Mouse (Mus musculus) hindbrain, embryonic 14.5 days (tissue): ENCODE data around the gene Ndufb4. TPM values are rescaled to one million over a fixed set of nuclear protein-coding genes. Genes with fewer than 3 reads are reported as not detected.
A peak's percentile ranks its signal among the peaks of the same experiment; 100 is the strongest.

Experiments
- ATAC-seq: fragments of 200-750 bp; cut with Nextera tagmentation; 2 replicates; pipeline ENCODE4 v1.8.0; 2017; ENCODE audit warnings: moderate number of reproducible peaks, mild to moderate bottlenecking, moderate TSS enrichment, moderate library complexity; ENCODE audit not compliant: low FRiP score
- DNase-seq: peaks from one replicate; pipeline ENCODE4 v3.0.0-alpha.2; 2015; ENCODE audit warnings: low spot score
- H3K27ac ChIP-seq: fragments of 300-500 bp; sonication (generic); 2 replicates; pipeline ENCODE4 v1.5.1; 2014; ENCODE audit warnings: mild to moderate bottlenecking, moderate library complexity
- H3K27me3 ChIP-seq: fragments of 300-500 bp; sonication (generic); 2 replicates; pipeline ENCODE4 v1.6.1; 2014; ENCODE audit warnings: mild to moderate bottlenecking, low read length, mixed read lengths; ENCODE audit not compliant: control insufficient read depth, insufficient read depth
- H3K36me3 ChIP-seq: fragments of 300-500 bp; sonication (generic); replicated peaks from 2 replicates; pipeline ENCODE4 v1.6.1; 2014; ENCODE audit not compliant: control insufficient read depth, insufficient read depth
- H3K4me1 ChIP-seq: fragments of 300-500 bp; sonication (generic); replicated peaks from 2 replicates; pipeline ENCODE4 v1.6.1; 2014; ENCODE audit warnings: antibody characterized with exemption, low read length, mixed read lengths; ENCODE audit not compliant: control insufficient read depth, insufficient read depth
- H3K4me2 ChIP-seq: fragments of 300-500 bp; sonication (generic); replicated peaks from 2 replicates; pipeline ENCODE4 v1.6.1; 2014; ENCODE audit warnings: mild to moderate bottlenecking, moderate library complexity
- H3K4me3 ChIP-seq: fragments of 300-500 bp; sonication (generic); replicated peaks from 2 replicates; pipeline ENCODE4 v1.5.1; 2014; ENCODE audit warnings: mild to moderate bottlenecking, low read length
- H3K9ac ChIP-seq: fragments of 300-500 bp; sonication (generic); 2 replicates; pipeline ENCODE4 v1.6.1; 2014
- H3K9me3 ChIP-seq: fragments of 300-500 bp; sonication (generic); 2 replicates; pipeline ENCODE4 v1.6.1; 2016; ENCODE audit warnings: low read length; ENCODE audit not compliant: control insufficient read depth
- WGBS: fragments of 180-500 bp; shearing (Covaris S2); extraction: QIAGEN DNeasy Blood & Tissue Kit; methylation state at CpG from one replicate; pipeline ENCODE4 v1.1.7; 2014; 5-methylcytosine and 5-hydroxymethylcytosine counted together
- polyA plus RNA-seq: library from polyadenylated mRNA; unstranded; fragments of >200 nt; fragmentation: Nextera tagmentation; extraction: Ambion mirVana; gene quantifications from 2 replicates; pipeline ENCODE4 v1.2.1, GENCODE M21; 2014

The Ndufb4 gene
- polyA plus RNA-seq, 1 experiment from 2014 or later, result 69.9 TPM

DNA sequence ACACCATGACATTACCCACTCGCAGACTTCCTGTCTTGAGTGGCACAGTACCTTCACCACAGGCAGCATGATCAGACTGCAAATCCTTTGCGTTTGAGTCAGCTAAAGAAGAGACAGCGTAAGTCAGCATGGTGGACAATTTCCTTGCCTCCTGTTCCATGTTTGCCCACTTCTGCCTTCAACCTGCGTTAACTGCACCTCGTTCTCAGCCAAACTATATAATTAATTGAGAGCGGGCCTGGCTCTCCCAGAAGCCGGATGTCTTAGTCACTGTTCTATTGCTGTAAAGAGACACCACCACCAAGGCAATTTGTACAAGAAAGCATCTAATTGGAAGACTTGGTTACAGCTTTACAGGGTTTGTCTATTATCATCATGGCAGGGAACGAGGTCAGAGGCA, 26.6 kb upstream of the Ndufb4 start:
- WGBS, result 79% methylated on average over 8 of the region's 8 CpGs
- Histone ChIP-seq H3K27me3 (no peaks in the 10 kb centered on the region), H3K9ac (no peak overlapping the region), H3K4me1 (peaks cover 31% of the 10 kb centered on the region), H3K4me2 (no peak overlapping the region), H3K36me3 (no peaks in the 10 kb centered on the region), H3K9me3 (no peaks in the 10 kb centered on the region), H3K4me3 (no peak overlapping the region), H3K27ac (no peak overlapping the region)
- no peak for DNase-seq
- ATAC-seq, result no peak

DNA sequence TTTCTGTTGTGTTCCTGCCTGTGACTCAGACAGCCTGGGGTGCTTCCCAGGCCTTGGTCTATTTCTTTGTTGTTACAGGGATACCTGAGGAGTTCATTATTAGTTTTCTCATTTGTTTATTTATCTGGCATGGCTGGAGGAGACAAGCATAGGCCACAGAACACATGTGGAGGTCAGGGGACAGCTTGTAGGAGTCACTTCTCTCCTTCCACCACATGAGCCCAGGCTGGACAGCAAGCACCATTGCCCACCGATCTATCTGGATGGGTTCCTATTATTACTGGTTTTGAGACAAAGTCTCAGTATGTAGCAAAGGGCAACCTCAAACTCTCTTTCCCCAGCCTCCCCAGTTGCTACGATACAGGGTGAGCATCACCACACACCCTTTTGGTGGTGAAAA, 26.0 kb upstream of the Ndufb4 start:
- 71% methylated on average over 2 of the region's 2 CpGs for WGBS
- ATAC-seq, result no peak

DNA sequence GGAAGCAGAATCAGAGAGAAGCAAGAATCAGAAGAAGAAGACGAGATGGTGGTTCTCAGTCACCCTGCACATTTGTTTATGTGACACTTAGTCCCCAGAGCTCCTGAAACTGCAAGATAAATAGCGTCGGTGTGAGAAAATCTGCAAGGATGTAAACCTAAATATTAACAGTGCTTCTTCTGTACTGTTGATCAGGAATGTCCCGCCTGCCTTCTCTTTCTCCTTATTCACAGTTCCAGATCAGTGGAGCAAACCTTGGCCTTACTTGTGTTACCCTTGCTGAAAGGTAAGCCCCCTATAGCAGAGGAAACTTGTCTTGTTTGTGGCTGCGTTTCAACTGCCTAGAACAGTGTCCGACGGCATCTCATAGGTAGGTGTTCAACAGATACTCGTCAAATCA, 23.3 kb upstream of the Ndufb4 start:
- Histone ChIP-seq H3K4me3 (no peak overlapping the region), H3K36me3 (no peaks in the 10 kb centered on the region), H3K4me2 (no peak overlapping the region), H3K27me3 (no peaks in the 10 kb centered on the region), H3K4me1 (peaks cover 16% of the 10 kb centered on the region), H3K9ac (no peak overlapping the region), H3K27ac (no peak overlapping the region), H3K9me3 (0 out of 2 replicates have a peak, but pooled peaks cover 5% of the 10 kb centered on the region)
- DNase-seq (no peak), ATAC-seq (no peak)
- 82% methylated on average over 8 of the region's 8 CpGs for WGBS

More for the DNA sequence above, 26.0 kb upstream of the Ndufb4 start:
- Histone ChIP-seq H3K4me3 (no peak overlapping the region), H3K27ac (no peak overlapping the region), H3K4me2 (no peak overlapping the region), H3K36me3 (no peaks in the 10 kb centered on the region), H3K9ac (no peak overlapping the region), H3K27me3 (no peaks in the 10 kb centered on the region), H3K4me1 (peaks cover 31% of the 10 kb centered on the region), H3K9me3 (0 out of 2 replicates have a peak, but pooled peaks cover under 1% of the 10 kb centered on the region)
- no peak for DNase-seq

DNA sequence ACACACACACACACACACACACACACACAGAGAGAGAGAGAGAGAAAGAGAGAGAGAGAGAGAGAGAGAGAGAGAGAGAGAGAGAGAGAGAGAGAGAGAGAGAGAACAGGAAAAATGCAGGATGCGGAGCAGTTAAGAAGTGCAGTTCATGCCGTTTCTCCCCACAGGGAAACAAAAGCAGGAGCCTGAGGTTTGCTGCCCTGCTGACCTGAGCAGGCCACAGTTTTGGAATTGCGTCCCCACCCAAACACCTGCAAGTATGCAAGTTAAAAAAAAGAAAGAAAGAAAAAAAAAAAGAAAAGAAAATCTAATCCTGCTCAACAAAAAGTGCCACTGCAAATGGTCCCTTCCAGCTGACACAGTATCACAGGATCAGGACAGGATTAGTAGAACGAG, 22.4 kb upstream of the Ndufb4 start:
- H3K9me3 ChIP-seq, result 0 out of 2 replicates have a peak, but pooled peaks cover 5% of the 10 kb centered on the region

DNA sequence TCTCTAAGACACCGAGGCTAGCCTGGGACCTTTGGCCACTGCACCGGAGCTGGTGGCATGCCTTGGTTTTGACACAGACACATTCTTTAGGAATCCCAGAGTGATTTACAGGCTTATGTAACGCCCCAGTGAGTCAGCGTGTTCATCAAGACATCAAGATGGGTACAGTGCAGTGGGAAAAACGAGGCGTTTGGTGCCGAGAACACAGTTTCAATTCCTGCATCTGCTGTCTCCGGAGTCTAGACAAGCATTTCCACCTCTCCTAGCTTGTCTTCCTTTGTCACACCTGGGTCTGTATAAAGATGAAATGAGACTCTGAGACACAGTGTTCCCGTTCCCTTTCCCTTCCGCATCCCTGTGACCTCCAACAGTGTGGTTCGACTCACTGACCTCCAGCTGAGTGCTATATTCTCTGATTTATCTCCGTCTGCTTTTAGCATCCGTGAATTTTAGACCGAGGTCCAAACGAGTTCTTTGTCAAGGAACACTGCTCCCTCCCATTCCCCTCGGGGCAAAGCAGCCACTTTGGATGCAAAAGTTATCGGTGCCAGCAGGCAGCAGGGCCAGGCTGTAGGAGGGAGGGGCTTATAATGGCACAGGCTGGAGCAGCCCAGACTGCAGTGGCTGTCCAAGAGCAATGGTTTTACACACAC, 21.9 kb upstream of the Ndufb4 start:
- DNase-seq, result no peak
- ATAC-seq, result peak; percentile 84
- H3K27me3 ChIP-seq, result no peaks in the 10 kb centered on the region
- H3K4me1 ChIP-seq, result peaks cover 8% of the 10 kb centered on the region
- no peak overlapping the region for H3K4me3 ChIP-seq
- H3K36me3 ChIP-seq, result no peaks in the 10 kb centered on the region
- H3K9me3 ChIP-seq, result 0 out of 2 replicates have a peak, but pooled peaks cover 5% of the 10 kb centered on the region
- H3K4me2 ChIP-seq, result peak overlapping the region; percentile 17; the same call in 1 of the 2 replicates
- H3K27ac ChIP-seq, result 0 out of 2 replicates have a peak overlapping the region, but pooled peaks have one; percentile 3
- WGBS, result 35% methylated on average over 17 of the region's 17 CpGs
- H3K9ac ChIP-seq, result no peak overlapping the region; the same call in 1 of the 2 replicates

More for the DNA sequence above, 22.4 kb upstream of the Ndufb4 start:
- ATAC-seq (no peak; the same call in 1 of the 2 replicates), DNase-seq (no peak)
- H3K4me2 ChIP-seq, result peak overlapping the region; percentile 17; the same call in 1 of the 2 replicates
- 36% methylated on average over 4 of the region's 4 CpGs for WGBS
- peaks cover 8% of the 10 kb centered on the region for H3K4me1 ChIP-seq
- no peaks in the 10 kb centered on the region for H3K36me3 ChIP-seq
- no peaks in the 10 kb centered on the region for H3K27me3 ChIP-seq
- H3K9ac ChIP-seq, result no peak overlapping the region
- H3K4me3 ChIP-seq, result no peak overlapping the region
- H3K27ac ChIP-seq, result no peak overlapping the region

DNA sequence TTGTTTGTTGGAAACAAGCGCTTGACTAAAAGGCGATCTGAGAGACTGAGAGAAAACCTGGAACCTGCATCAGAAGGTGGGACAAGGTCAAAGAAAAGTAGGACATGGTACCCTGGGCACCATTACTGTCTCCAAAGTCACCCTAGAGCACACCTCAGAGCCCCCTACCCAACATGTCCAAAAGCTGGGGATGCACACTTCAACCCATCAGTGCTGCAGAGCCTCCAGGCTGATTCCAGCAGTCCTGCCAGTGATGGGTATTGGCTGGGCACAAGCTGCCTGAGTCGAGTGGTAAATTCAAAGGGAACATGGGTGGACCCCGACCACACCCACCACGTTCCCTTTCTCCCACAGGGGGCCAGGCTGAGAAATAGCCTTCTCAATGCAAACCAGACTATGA, 21.1 kb upstream of the Ndufb4 start:
- no peak for DNase-seq
- Histone ChIP-seq H3K27me3 (no peaks in the 10 kb centered on the region), H3K9me3 (0 out of 2 replicates have a peak, but pooled peaks cover 5% of the 10 kb centered on the region), H3K4me2 (no peak overlapping the region), H3K4me3 (no peak overlapping the region), H3K27ac (no peak overlapping the region), H3K4me1 (peaks cover 8% of the 10 kb centered on the region), H3K36me3 (no peaks in the 10 kb centered on the region), H3K9ac (no peak overlapping the region)
- WGBS, result 91% methylated on average over 5 of the region's 5 CpGs
- no peak for ATAC-seq

DNA sequence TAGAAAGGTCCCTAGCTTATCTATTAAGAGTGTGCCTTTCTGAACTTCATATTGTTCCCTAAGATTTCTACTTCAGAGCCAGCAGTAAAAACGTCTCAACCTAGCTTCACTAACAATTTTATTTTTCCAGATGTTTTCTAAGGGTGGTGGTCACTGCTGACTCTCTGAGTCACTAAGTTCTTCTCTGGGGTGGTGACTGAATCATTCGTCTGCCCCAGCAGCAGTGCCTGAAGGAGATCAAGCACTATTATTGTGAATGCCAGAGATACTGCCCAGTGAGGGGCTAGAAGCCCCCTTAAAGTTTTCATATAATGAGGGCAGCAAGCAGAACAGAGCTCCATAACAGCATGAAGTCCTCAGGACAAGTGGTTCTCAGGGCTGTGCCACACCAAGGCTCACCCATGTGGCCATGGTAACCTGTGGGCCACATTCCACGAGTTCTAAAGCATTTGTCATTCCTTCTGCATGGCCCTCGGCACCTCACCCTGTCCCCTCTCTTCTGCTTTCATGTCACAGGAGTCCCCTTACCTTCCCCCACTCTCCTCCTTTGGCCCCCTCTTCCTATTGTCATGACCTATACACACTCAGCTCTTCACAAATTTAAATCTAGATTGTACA, 16.5 kb upstream of the Ndufb4 start:
- H3K4me3 ChIP-seq, result no peak overlapping the region
- DNase-seq, result no peak
- H3K9me3 ChIP-seq, result 0 out of 2 replicates have a peak, but pooled peaks cover 5% of the 10 kb centered on the region
- H3K36me3 ChIP-seq, result no peaks in the 10 kb centered on the region
- WGBS, result 36% methylated on average over 4 of the region's 4 CpGs
- H3K27ac ChIP-seq, result no peak overlapping the region
- H3K9ac ChIP-seq, result no peak overlapping the region
- ATAC-seq, result no peak
- no peak overlapping the region for H3K4me2 ChIP-seq
- no peaks in the 10 kb centered on the region for H3K27me3 ChIP-seq
- H3K4me1 ChIP-seq, result no peaks in the 10 kb centered on the region

DNA sequence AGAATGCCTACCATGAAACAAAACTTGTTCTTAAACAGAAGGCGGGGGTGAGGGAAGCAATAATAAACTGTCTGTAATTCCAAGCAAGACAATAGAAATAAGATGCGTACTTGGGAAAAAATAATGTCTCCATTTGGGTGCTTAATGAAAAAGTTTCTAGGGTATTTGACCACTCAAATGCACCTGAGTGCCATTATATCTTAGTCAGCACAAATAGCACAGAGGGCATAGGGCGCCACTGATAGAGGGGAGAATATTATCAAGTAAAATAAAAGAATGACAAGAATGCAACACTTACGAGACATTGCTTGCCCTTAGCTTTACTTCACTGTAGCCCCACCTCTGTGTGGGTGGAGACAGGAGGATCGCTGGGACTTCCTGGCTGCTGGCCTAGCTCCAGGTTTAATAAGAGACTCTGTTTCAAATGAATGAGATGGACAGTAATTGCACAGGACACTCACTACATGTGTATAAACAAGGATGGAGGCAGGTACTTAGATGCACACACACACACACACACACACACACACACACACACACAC, 11.2 kb upstream of the Ndufb4 start:
- Histone ChIP-seq H3K4me1 (peaks cover 10% of the 10 kb centered on the region), H3K9me3 (no peaks in the 10 kb centered on the region), H3K27ac (no peak overlapping the region), H3K4me3 (no peak overlapping the region), H3K36me3 (no peaks in the 10 kb centered on the region), H3K9ac (no peak overlapping the region), H3K27me3 (no peaks in the 10 kb centered on the region), H3K4me2 (no peak overlapping the region)
- DNase-seq (no peak), ATAC-seq (no peak)
- WGBS, result 76% methylated on average over 5 of the region's 5 CpGs

DNA sequence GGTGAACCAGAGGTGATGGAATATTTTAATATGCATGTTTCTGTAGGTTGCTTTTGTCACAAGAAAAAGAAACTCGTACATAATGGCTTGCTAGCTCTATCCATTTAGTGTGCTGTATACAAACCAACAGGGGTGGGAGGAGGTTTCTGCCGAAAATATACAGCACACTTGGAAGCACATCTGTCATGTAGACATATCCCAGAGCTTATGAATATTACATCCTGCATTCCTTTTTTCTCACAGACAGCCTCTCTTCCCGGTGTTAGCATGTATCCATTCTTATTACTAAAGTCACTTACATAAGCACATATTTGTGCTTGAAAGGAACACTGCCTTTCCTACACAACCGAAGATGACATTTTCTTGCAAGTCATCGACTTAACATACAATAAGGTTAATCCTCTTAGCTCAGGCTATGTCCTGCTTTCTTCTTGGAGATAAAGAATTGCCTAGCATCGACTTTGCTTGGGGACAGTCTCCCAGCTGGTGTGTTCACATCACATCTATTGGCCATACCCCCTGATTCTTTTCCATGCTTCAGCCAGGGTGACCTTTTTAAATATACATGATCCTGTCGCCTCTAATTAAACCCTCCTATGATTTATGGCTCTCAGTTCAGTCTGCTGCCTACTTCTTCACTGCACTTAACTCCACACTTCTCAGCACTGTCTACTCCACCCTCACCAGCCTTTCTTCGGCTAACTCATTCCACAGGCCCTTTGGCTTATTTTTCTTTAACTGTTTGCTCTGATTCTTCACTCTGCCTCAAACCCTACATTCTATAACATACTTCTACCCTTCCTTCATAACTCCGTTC, 9.6 kb upstream of the Ndufb4 start:
- no peaks in the 10 kb centered on the region for H3K36me3 ChIP-seq
- H3K9ac ChIP-seq, result no peak overlapping the region
- H3K4me1 ChIP-seq, result peaks cover 10% of the 10 kb centered on the region
- DNase-seq (no peak), ATAC-seq (peak; percentile 68; the same call in 1 of the 2 replicates)
- no peaks in the 10 kb centered on the region for H3K9me3 ChIP-seq
- no peak overlapping the region for H3K4me2 ChIP-seq
- 49% methylated on average over 9 of the region's 9 CpGs for WGBS
- no peaks in the 10 kb centered on the region for H3K27me3 ChIP-seq
- H3K4me3 ChIP-seq, result no peak overlapping the region
- peak overlapping the region; percentile 74 for H3K27ac ChIP-seq
